Mouse (Mus musculus) megakaryocyte, embryonic 14.5 days (primary cell): ENCODE measurements around the gene Traf3ip2.

Source experiments
- FLI1 ChIP-seq: IDR thresholded peaks from 2 replicates; pipeline ENCODE4 v1.6.1; 2012; ENCODE audit warnings: low read length, inconsistent platforms, mixed read lengths
- GATA1 ChIP-seq: IDR thresholded peaks from 3 replicates; pipeline ENCODE4 v1.6.1; 2012; ENCODE audit warnings: mixed read lengths, low read length, inconsistent platforms, borderline replicate concordance

DNA sequence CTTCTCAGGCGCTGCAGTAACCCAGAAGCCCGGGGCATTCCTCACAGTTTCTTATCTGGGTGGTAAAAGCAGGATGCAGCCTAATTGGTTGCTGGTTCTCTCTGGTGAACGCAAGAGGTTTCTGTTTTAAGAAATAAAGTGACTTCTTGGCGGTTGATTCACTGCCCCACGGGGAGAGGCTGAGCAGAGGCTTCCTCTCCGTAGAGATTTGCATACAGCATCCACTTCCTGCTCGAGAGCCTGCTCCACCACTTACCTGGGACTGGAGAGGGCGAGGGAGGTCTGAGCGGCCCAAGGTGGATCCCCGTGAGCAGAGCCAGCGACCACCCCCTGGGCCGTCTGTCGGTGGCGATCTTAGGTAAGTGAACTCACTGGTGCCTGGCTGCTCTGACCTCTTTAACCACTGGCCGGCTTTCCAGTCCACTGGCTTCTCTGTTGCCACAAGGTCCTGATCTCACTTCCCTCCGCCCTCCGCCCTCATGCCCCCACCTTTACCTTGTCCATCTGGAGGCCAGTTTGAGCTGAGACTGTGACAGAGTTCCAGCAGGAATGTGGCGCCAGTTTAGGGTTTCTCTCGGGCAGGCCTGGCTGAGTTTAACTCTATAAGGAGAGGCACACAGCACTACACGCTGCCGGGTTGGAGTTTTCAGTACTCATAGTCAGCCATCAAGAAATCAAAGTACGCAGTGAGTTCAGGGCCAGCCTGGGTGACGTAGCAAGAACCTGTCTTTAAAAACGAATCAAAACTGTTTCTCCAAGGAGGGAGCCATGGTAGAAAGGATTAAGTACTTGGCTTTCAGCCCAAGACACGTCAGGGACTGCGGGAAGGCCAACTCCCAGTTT is 476 bp downstream of the Traf3ip2 start:
- no peak for TF ChIP-seq GATA1
- no peak for TF ChIP-seq FLI1
